Mouse (Mus musculus) hindbrain, postnatal 0 days (tissue): ENCODE measurements around the gene Tmem259. TPM values are rescaled to one million over a fixed set of nuclear protein-coding genes. Genes with fewer than 3 reads are reported as not detected.

ENCODE experiments used
- ATAC-seq: fragments of 200-750 bp; cut with Nextera tagmentation; 2 replicates; pipeline ENCODE4 v1.8.0; 2017; ENCODE audit warnings: mild to moderate bottlenecking, moderate TSS enrichment, moderate library complexity
- DNase-seq: peaks from one replicate; pipeline ENCODE4 v3.0.0-alpha.2; 2015; ENCODE audit warnings: low spot score
- H3K27ac ChIP-seq: fragments of 300-500 bp; sonication (generic); 2 replicates; pipeline ENCODE4 v1.5.1; 2014; ENCODE audit warnings: mild to moderate bottlenecking
- H3K27me3 ChIP-seq: fragments of 300-500 bp; sonication (generic); 2 replicates; pipeline ENCODE4 v1.6.1; 2014; ENCODE audit warnings: low read length, mixed read lengths; ENCODE audit not compliant: insufficient read depth
- H3K36me3 ChIP-seq: fragments of 300-500 bp; sonication (generic); 2 replicates; pipeline ENCODE4 v1.6.1; 2014; ENCODE audit warnings: low read length, mixed read lengths; ENCODE audit not compliant: insufficient read depth
- H3K4me1 ChIP-seq: fragments of 300-500 bp; sonication (generic); 2 replicates; pipeline ENCODE4 v1.6.1; 2014; ENCODE audit warnings: antibody characterized with exemption, low read length, mixed read lengths; ENCODE audit not compliant: insufficient read depth
- H3K4me2 ChIP-seq: fragments of 300-500 bp; sonication (generic); 2 replicates; pipeline ENCODE4 v1.6.1; 2014; ENCODE audit warnings: low read depth, mild to moderate bottlenecking, low read length, moderate library complexity, mixed read lengths
- H3K4me3 ChIP-seq: fragments of 300-500 bp; sonication (generic); 2 replicates; pipeline ENCODE4 v1.5.1; 2014; ENCODE audit warnings: low read length
- H3K9ac ChIP-seq: fragments of 300-500 bp; sonication (generic); replicated peaks from 2 replicates; pipeline ENCODE4 v1.6.1; 2014; ENCODE audit warnings: mild to moderate bottlenecking, low read length, moderate library complexity, mixed read lengths
- H3K9me3 ChIP-seq: fragments of 300-500 bp; sonication (generic); 2 replicates; pipeline ENCODE4 v1.6.1; 2016; ENCODE audit warnings: low read length, mixed read lengths
- CTCF ChIP-seq: IDR thresholded peaks from 2 replicates; pipeline ENCODE4 v1.5.1; 2016; ENCODE audit warnings: antibody characterized with exemption, control low read depth, low read depth
- WGBS: fragments of 180-500 bp; shearing (Covaris S2); extraction: QIAGEN DNeasy Blood & Tissue Kit; methylation state at CpG from one replicate; pipeline ENCODE4 v1.1.7; 2014; 5-methylcytosine and 5-hydroxymethylcytosine counted together
- polyA plus RNA-seq: library from polyadenylated mRNA; unstranded; fragments of >200 nt; fragmentation: Nextera tagmentation; extraction: Ambion mirVana; gene quantifications from 2 replicates; pipeline ENCODE4 v1.2.1, GENCODE M21; 2015
- total RNA-seq: library from RNA; depleted of rRNA; stranded (reverse); fragments of >200 nt; gene quantifications from 2 replicates; pipeline ENCODE4 v1.2.3, GENCODE M21; 2014

Gene Tmem259
- total and polyA plus RNA-seq, 2 experiments from 2014 or later, result 25.6 to 179 TPM

GRCm38 (mm10) chr10:79969124-79969568, 15.0 kb downstream of the Tmem259 start:
- WGBS, result 12% methylated on average over 3 of the region's 3 CpGs
- Histone ChIP-seq H3K4me1 (peaks cover 10% of the 10 kb centered on the region), H3K27ac (peak overlapping the region; percentile 26; the same call in 1 of the 2 replicates), H3K36me3 (peaks cover 35% of the 10 kb centered on the region), H3K9me3 (no peaks in the 10 kb centered on the region), H3K4me2 (no peak overlapping the region), H3K9ac (no peak overlapping the region), H3K27me3 (peaks cover 9% of the 10 kb centered on the region; the same call in 1 of the 2 replicates), H3K4me3 (no peak overlapping the region)
- peak; percentile 54 for DNase-seq
- 0 out of 2 replicates have a peak, but pooled peaks have one; percentile 33 for ATAC-seq
- TF ChIP-seq CTCF, result peak; percentile 43

GRCm38 (mm10) chr10:79968181-79968580, 15.9 kb downstream of the Tmem259 start:
- Histone ChIP-seq H3K4me1 (peaks cover 10% of the 10 kb centered on the region), H3K9me3 (no peaks in the 10 kb centered on the region), H3K27ac (peak overlapping the region; percentile 20; the same call in 1 of the 2 replicates), H3K4me2 (no peak overlapping the region), H3K9ac (no peak overlapping the region), H3K27me3 (peaks cover 9% of the 10 kb centered on the region; the same call in 1 of the 2 replicates), H3K36me3 (peaks cover 41% of the 10 kb centered on the region), H3K4me3 (no peak overlapping the region)
- DNase-seq, result no peak
- no peak for TF ChIP-seq CTCF
- 62% methylated on average over 1 of the region's 1 CpGs for WGBS
- no peak for ATAC-seq

- TF ChIP-seq CTCF, result no peak
- ATAC-seq (no peak), DNase-seq (no peak)
- H3K9ac ChIP-seq, result no peak overlapping the region
- H3K27ac ChIP-seq, result no peak overlapping the region
- no peaks in the 10 kb centered on the region for H3K9me3 ChIP-seq
- H3K4me3 ChIP-seq, result no peak overlapping the region
- no peak overlapping the region for H3K4me2 ChIP-seq
- WGBS, result 81% methylated on average over 5 of the region's 5 CpGs
- peaks cover 41% of the 10 kb centered on the region for H3K36me3 ChIP-seq
- H3K4me1 ChIP-seq, result peaks cover 10% of the 10 kb centered on the region
- peaks cover 9% of the 10 kb centered on the region; the same call in 1 of the 2 replicates for H3K27me3 ChIP-seq
These were observed 17.2 kb downstream of the Tmem259 start for GRCm38 (mm10) chr10:79966886-79967400.

- ATAC-seq (no peak), DNase-seq (no peak)
- H3K9ac ChIP-seq, result no peak overlapping the region
- no peak overlapping the region for H3K27ac ChIP-seq
- no peaks in the 10 kb centered on the region for H3K9me3 ChIP-seq
- no peak overlapping the region for H3K4me2 ChIP-seq
- no peak overlapping the region for H3K4me3 ChIP-seq
- no peak for TF ChIP-seq CTCF
- H3K27me3 ChIP-seq, result no peaks in the 10 kb centered on the region
- WGBS, result 90% methylated on average over 5 of the region's 5 CpGs
- H3K4me1 ChIP-seq, result peaks cover 8% of the 10 kb centered on the region
- H3K36me3 ChIP-seq, result peaks cover 41% of the 10 kb centered on the region
These were observed 18.8 kb downstream of the Tmem259 start for GRCm38 (mm10) chr10:79965325-79965724.

- Histone ChIP-seq H3K4me1 (peaks cover 8% of the 10 kb centered on the region), H3K36me3 (peaks cover 41% of the 10 kb centered on the region), H3K9ac (no peak overlapping the region), H3K9me3 (no peaks in the 10 kb centered on the region), H3K4me2 (no peak overlapping the region), H3K4me3 (no peak overlapping the region), H3K27ac (no peak overlapping the region), H3K27me3 (no peaks in the 10 kb centered on the region)
- 98% methylated on average over 7 of the region's 7 CpGs for WGBS
- no peak for DNase-seq
- no peak for ATAC-seq
- no peak for TF ChIP-seq CTCF
These were observed 19.4 kb downstream of the Tmem259 start for GRCm38 (mm10) chr10:79964727-79965126.

GRCm38 (mm10) chr10:79960671-79961294, 23.3 kb downstream of the Tmem259 start:
- ATAC-seq (no peak), DNase-seq (no peak)
- H3K9ac ChIP-seq, result peak overlapping the region; percentile 77
- no peaks in the 10 kb centered on the region for H3K27me3 ChIP-seq
- H3K36me3 ChIP-seq, result peaks cover 21% of the 10 kb centered on the region
- H3K4me2 ChIP-seq, result peak overlapping the region; percentile 73
- H3K9me3 ChIP-seq, result no peaks in the 10 kb centered on the region
- H3K4me1 ChIP-seq, result peaks cover 5% of the 10 kb centered on the region; the same call in 1 of the 2 replicates
- peak overlapping the region; percentile 79; the same call in 1 of the 2 replicates for H3K27ac ChIP-seq
- WGBS, result 20% methylated on average over 10 of the region's 10 CpGs
- no peak for TF ChIP-seq CTCF
- H3K4me3 ChIP-seq, result peak overlapping the region; percentile 97
